Mouse (Mus musculus): ENCODE measurements around the gene Nr1i2. TPM values are rescaled to one million over a fixed set of nuclear protein-coding genes. Genes with fewer than 3 reads are reported as not detected.

The Nr1i2 gene
- polyA plus RNA-seq, 1 experiment from 2014 or later: not detected

GRCm38 (mm10) chr16:38319087-38319486, 24.5 kb upstream of the Nr1i2 start:
- Histone ChIP-seq H3K9ac (ENCODE audit: low read length) (no peak overlapping the region), H3K4me1 (ENCODE audit: control insufficient read depth, insufficient read depth, low read length) (no peaks in the 10 kb centered on the region), H3K27ac (ENCODE audit: low read depth, low read length) (no peak overlapping the region), H3K36me3 (ENCODE audit: control insufficient read depth, insufficient read depth, low read length) (no peaks in the 10 kb centered on the region), H3K4me3 (ENCODE audit: low read depth, low read length) (no peak overlapping the region), H3K27me3 (ENCODE audit: control insufficient read depth, insufficient read depth, low read length) (no peaks in the 10 kb centered on the region), H3K4me2 (no peak overlapping the region), H3K9me3 (ENCODE audit: control insufficient read depth, low read length) (no peaks in the 10 kb centered on the region)
- WGBS: 88% methylated on average over 4 of the region's 4 CpGs
- ATAC-seq (ENCODE audit: low FRiP score): no peak
- no peak for DNase-seq (ENCODE audit: low spot score, missing footprints)

- Histone ChIP-seq H3K4me3 (ENCODE audit: low read depth, low read length) (no peak overlapping the region), H3K9me3 (ENCODE audit: control insufficient read depth, low read length) (no peaks in the 10 kb centered on the region), H3K4me1 (ENCODE audit: control insufficient read depth, insufficient read depth, low read length) (no peaks in the 10 kb centered on the region), H3K27ac (ENCODE audit: low read depth, low read length) (no peak overlapping the region), H3K27me3 (ENCODE audit: control insufficient read depth, insufficient read depth, low read length) (no peaks in the 10 kb centered on the region), H3K36me3 (ENCODE audit: control insufficient read depth, insufficient read depth, low read length) (no peaks in the 10 kb centered on the region), H3K9ac (ENCODE audit: low read length) (no peak overlapping the region), H3K4me2 (no peak overlapping the region)
- DNase-seq (ENCODE audit: low spot score, missing footprints) (no peak), ATAC-seq (ENCODE audit: low FRiP score) (no peak)
- 85% methylated on average over 9 of the region's 9 CpGs for WGBS
Observed at GRCm38 (mm10) chr16:38318492-38318891, 23.9 kb upstream of the Nr1i2 start.

GRCm38 (mm10) chr16:38308195-38308594, 13.6 kb upstream of the Nr1i2 start:
- Histone ChIP-seq H3K27me3 (ENCODE audit: control insufficient read depth, insufficient read depth, low read length) (no peaks in the 10 kb centered on the region), H3K27ac (ENCODE audit: low read depth, low read length) (no peak overlapping the region), H3K9ac (ENCODE audit: low read length) (no peak overlapping the region), H3K4me2 (no peak overlapping the region), H3K9me3 (ENCODE audit: control insufficient read depth, low read length) (no peaks in the 10 kb centered on the region), H3K4me3 (ENCODE audit: low read depth, low read length) (no peak overlapping the region), H3K36me3 (ENCODE audit: control insufficient read depth, insufficient read depth, low read length) (no peaks in the 10 kb centered on the region), H3K4me1 (ENCODE audit: control insufficient read depth, insufficient read depth, low read length) (peaks cover 10% of the 10 kb centered on the region; the same call in 1 of the 2 replicates)
- ATAC-seq (ENCODE audit: low FRiP score) (no peak), DNase-seq (ENCODE audit: low spot score, missing footprints) (no peak)
- 80% methylated on average over 11 of the region's 11 CpGs for WGBS

DNA sequence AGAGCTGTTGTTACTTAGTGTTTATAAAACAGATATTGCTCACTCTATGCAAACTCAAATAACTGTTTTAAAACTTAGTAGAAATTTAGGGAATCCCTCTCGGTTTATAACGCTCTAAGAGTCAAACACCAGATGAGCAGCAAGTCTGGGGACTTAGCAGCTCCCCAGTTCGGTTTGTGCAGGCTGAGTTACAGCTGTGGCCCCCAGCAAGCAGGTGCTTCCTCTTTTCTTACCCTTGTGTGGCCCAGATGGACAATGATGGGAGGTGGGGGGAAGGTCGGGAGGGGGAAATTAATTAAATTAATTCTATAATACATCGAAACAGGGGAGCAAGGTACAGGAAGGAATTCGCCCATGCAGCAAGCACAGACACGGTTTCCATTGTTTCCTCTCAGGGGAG, 13.0 kb upstream of the Nr1i2 start:
- Histone ChIP-seq H3K9me3 (ENCODE audit: control insufficient read depth, low read length) (no peaks in the 10 kb centered on the region), H3K4me3 (ENCODE audit: low read depth, low read length) (no peak overlapping the region)

GRCm38 (mm10) chr16:38307221-38307605, 12.6 kb upstream of the Nr1i2 start:
- Histone ChIP-seq H3K9ac (ENCODE audit: low read length) (no peak overlapping the region; the same call in 1 of the 2 replicates), H3K9me3 (ENCODE audit: control insufficient read depth, low read length) (no peaks in the 10 kb centered on the region), H3K36me3 (ENCODE audit: control insufficient read depth, insufficient read depth, low read length) (no peaks in the 10 kb centered on the region), H3K4me2 (no peak overlapping the region), H3K27ac (ENCODE audit: low read depth, low read length) (no peak overlapping the region; the same call in 1 of the 2 replicates), H3K4me1 (ENCODE audit: control insufficient read depth, insufficient read depth, low read length) (peaks cover 10% of the 10 kb centered on the region; the same call in 1 of the 2 replicates), H3K27me3 (ENCODE audit: control insufficient read depth, insufficient read depth, low read length) (no peaks in the 10 kb centered on the region), H3K4me3 (ENCODE audit: low read depth, low read length) (no peak overlapping the region)
- ATAC-seq (ENCODE audit: low FRiP score): peak; percentile 52; the same call in 1 of the 2 replicates
- DNase-seq (ENCODE audit: low spot score, missing footprints): no peak
- WGBS: 45% methylated on average over 5 of the region's 5 CpGs

More for the DNA sequence above, 13.0 kb upstream of the Nr1i2 start:
- Histone ChIP-seq H3K4me1 (ENCODE audit: control insufficient read depth, insufficient read depth, low read length) (peaks cover 10% of the 10 kb centered on the region; the same call in 1 of the 2 replicates), H3K4me2 (no peak overlapping the region), H3K27ac (ENCODE audit: low read depth, low read length) (no peak overlapping the region), H3K9ac (ENCODE audit: low read length) (no peak overlapping the region), H3K27me3 (ENCODE audit: control insufficient read depth, insufficient read depth, low read length) (no peaks in the 10 kb centered on the region), H3K36me3 (ENCODE audit: control insufficient read depth, insufficient read depth, low read length) (no peaks in the 10 kb centered on the region)
- ATAC-seq (ENCODE audit: low FRiP score): no peak
- no peak for DNase-seq (ENCODE audit: low spot score, missing footprints)
- WGBS: 57% methylated on average over 7 of the region's 7 CpGs

DNA sequence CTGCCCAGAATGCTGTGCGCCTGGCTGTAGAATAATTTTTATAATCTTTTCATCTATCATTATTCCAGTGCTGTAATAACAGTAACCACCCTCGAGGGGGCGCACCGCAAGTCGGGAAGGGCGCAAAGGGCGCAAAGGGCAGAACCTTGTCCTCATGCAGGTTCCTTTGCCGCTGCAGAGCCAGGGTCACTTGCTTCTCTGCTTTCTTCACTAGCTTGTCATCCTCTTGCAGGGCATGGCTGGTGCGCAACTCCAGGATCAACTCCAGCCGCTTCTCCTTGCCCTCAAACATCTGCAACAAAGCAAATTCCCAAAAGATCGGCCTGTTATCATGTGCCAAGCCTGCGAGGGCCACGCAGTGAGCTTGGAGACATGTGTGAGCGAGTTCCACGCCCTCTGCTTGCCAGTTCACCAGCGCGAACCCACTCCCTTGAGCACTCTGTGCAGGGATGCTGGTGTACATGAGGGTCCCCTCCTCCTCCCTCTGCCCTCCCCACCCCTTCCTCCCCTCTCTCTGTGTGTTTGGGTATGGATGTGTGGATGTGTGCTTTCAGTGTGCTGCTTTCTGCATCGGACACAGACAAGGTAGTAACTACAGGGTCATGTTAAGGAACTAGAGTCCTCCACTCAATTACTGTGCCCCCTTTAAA, 12.1 kb upstream of the Nr1i2 start:
- 47% methylated on average over 18 of the region's 18 CpGs for WGBS
- peaks cover 10% of the 10 kb centered on the region; the same call in 1 of the 2 replicates for H3K4me1 ChIP-seq (ENCODE audit: control insufficient read depth, insufficient read depth, low read length)

DNA sequence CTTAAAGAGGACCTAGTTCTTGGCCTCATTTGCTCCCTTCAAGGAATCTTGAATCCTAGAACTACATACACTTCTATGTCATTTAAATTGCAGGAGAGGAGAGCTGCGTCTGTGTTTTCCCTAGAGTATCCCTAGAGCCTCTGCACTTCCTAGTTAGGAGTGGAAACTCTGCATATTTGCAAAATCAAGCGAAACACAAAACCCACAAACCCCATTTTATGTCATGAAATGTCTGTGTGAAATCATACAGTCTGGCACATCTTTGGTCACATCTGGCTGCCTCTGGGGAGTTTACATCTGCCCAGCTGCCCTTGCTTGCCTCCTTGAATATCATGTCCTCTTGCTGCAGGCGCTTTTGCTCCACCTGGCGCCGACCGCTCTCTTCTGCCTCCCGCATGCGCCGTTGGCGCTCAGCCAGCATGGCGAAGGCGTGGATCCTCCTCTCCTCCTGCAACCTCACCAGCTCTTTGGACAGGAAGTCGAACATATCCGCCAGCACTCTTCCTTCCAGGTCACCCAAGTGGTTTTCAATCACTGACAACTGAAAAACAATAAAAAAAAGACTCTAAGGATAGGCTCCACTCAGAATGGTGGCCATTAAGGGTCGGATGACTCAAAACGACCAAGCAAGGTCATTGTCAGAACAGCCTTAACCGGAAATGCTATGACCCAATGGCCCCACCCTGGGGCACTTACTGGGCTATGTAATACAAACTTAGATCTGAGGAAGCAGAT, 10.0 kb upstream of the Nr1i2 start:
- ATAC-seq (ENCODE audit: low FRiP score) (no peak), DNase-seq (ENCODE audit: low spot score, missing footprints) (no peak)
- H3K4me3 ChIP-seq (ENCODE audit: low read depth, low read length): no peak overlapping the region
- H3K9me3 ChIP-seq (ENCODE audit: control insufficient read depth, low read length): no peaks in the 10 kb centered on the region
- no peaks in the 10 kb centered on the region for H3K27me3 ChIP-seq (ENCODE audit: control insufficient read depth, insufficient read depth, low read length)
- 83% methylated on average over 17 of the region's 17 CpGs for whole genome bisulfite sequencing
- no peaks in the 10 kb centered on the region for H3K36me3 ChIP-seq (ENCODE audit: control insufficient read depth, insufficient read depth, low read length)
- H3K4me2 ChIP-seq: no peak overlapping the region
- no peak overlapping the region for H3K9ac ChIP-seq (ENCODE audit: low read length)
- peaks cover 10% of the 10 kb centered on the region; the same call in 1 of the 2 replicates for H3K4me1 ChIP-seq (ENCODE audit: control insufficient read depth, insufficient read depth, low read length)
- H3K27ac ChIP-seq (ENCODE audit: low read depth, low read length): no peak overlapping the region

More for the DNA sequence above, 12.1 kb upstream of the Nr1i2 start:
- H3K27ac ChIP-seq (ENCODE audit: low read depth, low read length): no peak overlapping the region
- no peak overlapping the region for H3K4me2 ChIP-seq
- no peaks in the 10 kb centered on the region for H3K36me3 ChIP-seq (ENCODE audit: control insufficient read depth, insufficient read depth, low read length)
- H3K27me3 ChIP-seq (ENCODE audit: control insufficient read depth, insufficient read depth, low read length): no peaks in the 10 kb centered on the region
- no peak overlapping the region for H3K4me3 ChIP-seq (ENCODE audit: low read depth, low read length)
- H3K9ac ChIP-seq (ENCODE audit: low read length): no peak overlapping the region
- H3K9me3 ChIP-seq (ENCODE audit: control insufficient read depth, low read length): no peaks in the 10 kb centered on the region
- ATAC-seq (ENCODE audit: low FRiP score): 0 out of 2 replicates have a peak, but pooled peaks have one; percentile 44
- peak; percentile 89 for DNase-seq (ENCODE audit: low spot score, missing footprints)

- H3K4me2 ChIP-seq: no peak overlapping the region
- H3K27ac ChIP-seq (ENCODE audit: low read depth, low read length): no peak overlapping the region
- peaks cover 5% of the 10 kb centered on the region; the same call in 1 of the 2 replicates for H3K4me1 ChIP-seq (ENCODE audit: control insufficient read depth, insufficient read depth, low read length)
- no peak for ATAC-seq (ENCODE audit: low FRiP score)
- H3K27me3 ChIP-seq (ENCODE audit: control insufficient read depth, insufficient read depth, low read length): no peaks in the 10 kb centered on the region
- no peak overlapping the region for H3K9ac ChIP-seq (ENCODE audit: low read length)
- 94% methylated on average over 13 of the region's 13 CpGs for WGBS
- no peak for DNase-seq (ENCODE audit: low spot score, missing footprints)
- no peaks in the 10 kb centered on the region for H3K36me3 ChIP-seq (ENCODE audit: control insufficient read depth, insufficient read depth, low read length)
- no peaks in the 10 kb centered on the region for H3K9me3 ChIP-seq (ENCODE audit: control insufficient read depth, low read length)
- no peak overlapping the region for H3K4me3 ChIP-seq (ENCODE audit: low read depth, low read length)
Observed at GRCm38 (mm10) chr16:38302367-38302766, 7.7 kb upstream of the Nr1i2 start.

DNA sequence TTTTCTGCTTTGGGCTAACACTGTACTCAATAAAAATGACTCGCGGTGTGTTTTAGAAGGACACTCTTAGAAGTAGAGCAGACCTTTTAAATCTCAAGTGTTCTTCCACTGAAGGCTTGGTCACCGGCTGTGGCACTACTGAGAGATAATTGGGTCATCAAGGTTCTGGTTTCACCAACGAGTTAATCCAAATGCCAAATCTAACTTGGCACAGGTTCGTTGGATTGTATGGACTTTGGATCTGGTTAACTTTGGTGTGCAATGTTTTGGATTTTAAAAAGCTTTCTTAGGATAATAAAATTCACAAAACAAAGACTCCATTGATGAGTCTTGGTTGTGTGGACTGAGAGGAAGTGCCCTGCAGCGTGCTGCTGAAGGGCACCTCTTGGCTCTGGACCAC, 3.8 kb upstream of the Nr1i2 start:
- Histone ChIP-seq H3K9me3 (ENCODE audit: control insufficient read depth, low read length) (no peaks in the 10 kb centered on the region), H3K27me3 (ENCODE audit: control insufficient read depth, insufficient read depth, low read length) (no peaks in the 10 kb centered on the region), H3K36me3 (ENCODE audit: control insufficient read depth, insufficient read depth, low read length) (no peaks in the 10 kb centered on the region), H3K27ac (ENCODE audit: low read depth, low read length) (no peak overlapping the region), H3K4me3 (ENCODE audit: low read depth, low read length) (no peak overlapping the region), H3K9ac (ENCODE audit: low read length) (no peak overlapping the region), H3K4me2 (no peak overlapping the region), H3K4me1 (ENCODE audit: control insufficient read depth, insufficient read depth, low read length) (no peaks in the 10 kb centered on the region)
- DNase-seq (ENCODE audit: low spot score, missing footprints): no peak
- ATAC-seq (ENCODE audit: low FRiP score): no peak
- 90% methylated on average over 6 of the region's 6 CpGs for WGBS
